Mouse (Mus musculus) spleen, postnatal 10 days (tissue): Measurements from ENCODE around the gene Sdc1.

Source experiments
- DNase-seq, 2 experiments: peaks; one replicate each; pipeline ENCODE4 v3.0.0; 2021 to 2022; ENCODE audit warnings: low spot score in 2 of 2

Gene Sdc1

GRCm38 (mm10) chr12:8770946-8771843 is at the start of gene Sdc1:
Gene Sdc1 (plus strand): TSS chr12:8771323.
- DNase-seq: peak; percentile 40 to 61

- DNase-seq: no peak
These were observed 44.2 kb upstream of the Sdc1 start for GRCm38 (mm10) chr12:8726890-8727289.

GRCm38 (mm10) chr12:8728739-8729138 is 42.4 kb upstream of the Sdc1 start:
- no peak for DNase-seq

- no peak for DNase-seq
These were observed 17.5 kb upstream of the Sdc1 start for GRCm38 (mm10) chr12:8753654-8754053.

- DNase-seq: no peak
These were observed 17.0 kb upstream of the Sdc1 start for GRCm38 (mm10) chr12:8754116-8754515.

GRCm38 (mm10) chr12:8758029-8758428 is 13.1 kb upstream of the Sdc1 start:
- DNase-seq: no peak

GRCm38 (mm10) chr12:8759115-8759514 is 12.0 kb upstream of the Sdc1 start:
- DNase-seq: no peak

GRCm38 (mm10) chr12:8759779-8760178 is 11.3 kb upstream of the Sdc1 start:
- no peak for DNase-seq

GRCm38 (mm10) chr12:8760561-8760960 is 10.6 kb upstream of the Sdc1 start:
- peak in 1 of 2 experiments; percentile 12 for DNase-seq

- DNase-seq: no peak
These were observed 10.1 kb upstream of the Sdc1 start for GRCm38 (mm10) chr12:8761058-8761457.

GRCm38 (mm10) chr12:8762667-8763066 is 8.5 kb upstream of the Sdc1 start:
- peak in 1 of 2 experiments; percentile 50 for DNase-seq

GRCm38 (mm10) chr12:8764221-8764930 is 6.7 kb upstream of the Sdc1 start:
- DNase-seq: peak in 1 of 2 experiments; percentile 18

GRCm38 (mm10) chr12:8771844-8772380 is 789 bp downstream of the Sdc1 start:
- DNase-seq: peak; percentile 33 to 40

- peak; percentile 35 to 57 for DNase-seq
These were observed 1.5 kb downstream of the Sdc1 start for GRCm38 (mm10) chr12:8772451-8773143.

- no peak for DNase-seq
These were observed 2.2 kb downstream of the Sdc1 start for GRCm38 (mm10) chr12:8773336-8773735.

- no peak for DNase-seq
These were observed 3.1 kb downstream of the Sdc1 start for GRCm38 (mm10) chr12:8774183-8774582.

GRCm38 (mm10) chr12:8776206-8776605 is 5.1 kb downstream of the Sdc1 start:
- no peak for DNase-seq

GRCm38 (mm10) chr12:8776741-8777140 is 5.6 kb downstream of the Sdc1 start:
- DNase-seq: no peak

- no peak for DNase-seq
These were observed 7.0 kb downstream of the Sdc1 start for GRCm38 (mm10) chr12:8778106-8778505.

- DNase-seq: no peak
These were observed 8.7 kb downstream of the Sdc1 start for GRCm38 (mm10) chr12:8779851-8780250.

- DNase-seq: no peak
These were observed 10.0 kb downstream of the Sdc1 start for GRCm38 (mm10) chr12:8781121-8781520.
